Mouse (Mus musculus) lung, adult 2 months (tissue): Measurements from ENCODE around the gene Tmem126b. TPM values are rescaled to one million over a fixed set of nuclear protein-coding genes. Genes with fewer than 3 reads are reported as not detected.

Experiments used
- DNase-seq: peaks from one replicate; pipeline ENCODE4 v3.0.0; 2022
- H3K4me1 ChIP-seq: fragments of 200-500 bp; 2 replicates; pipeline ENCODE4 v1.6.1; 2011; ENCODE audit warnings: low read length; ENCODE audit not compliant: control insufficient read depth, insufficient read depth
- H3K4me3 ChIP-seq: fragments of 200-500 bp; replicated peaks from 2 replicates; pipeline ENCODE3; 2011; ENCODE audit warnings: low read depth, mild to moderate bottlenecking, control low read depth, low read length; ENCODE audit errors: extremely low read depth
- CTCF ChIP-seq: fragments of 200-500 bp; IDR thresholded peaks from 2 replicates; pipeline ENCODE4 v1.5.1; 2011; ENCODE audit warnings: mild to moderate bottlenecking, low read length, control low read depth; ENCODE audit not compliant: insufficient read depth
- POLR2A ChIP-seq: fragments of 200-500 bp; IDR thresholded peaks from 2 replicates; pipeline ENCODE4 v1.6.1; 2011; ENCODE audit warnings: low read depth, mild to moderate bottlenecking, control low read depth, low read length, borderline replicate concordance; ENCODE audit errors: extremely low read depth
- WGBS: fragments of 180-500 bp; shearing (Covaris S2); methylation state at CpG from one replicate; pipeline ENCODE4 v1.1.7; 2018; 5-methylcytosine and 5-hydroxymethylcytosine counted together
- polyA plus RNA-seq: library from polyadenylated mRNA; depleted of rRNA; stranded (reverse); fragments of >200 nt; gene quantifications from 2 replicates; pipeline ENCODE4 v1.2.3, GENCODE M21; 2012; rRNA removed

Gene Tmem126b
- polyA plus RNA-seq, 1 experiment = 6.1 TPM

- 61% methylated on average over 9 of the region's 9 CpGs for WGBS
- TF ChIP-seq CTCF = no peak
- DNase-seq = no peak
- H3K4me1 ChIP-seq = no peaks in the 10 kb centered on the region
- H3K4me3 ChIP-seq = no peak overlapping the region
Observed at GRCm38 (mm10) chr7:90427006-90427405, 48.8 kb downstream of the Tmem126b start.

- TF ChIP-seq CTCF (no peak), POLR2A (no peak)
- DNase-seq = peak; percentile 69
- Histone ChIP-seq H3K4me3 (peak within 1 kb of the TSS; percentile 63), H3K4me1 (no peaks in the 10 kb centered on the region)
- 19% methylated on average over 29 of the region's 29 CpGs for WGBS
Observed at GRCm38 (mm10) chr7:90426020-90427001, 49.5 kb downstream of the Tmem126b start, which contains the start of gene Ccdc89. TSS of gene Ccdc89 (plus strand) at chr7:90426577.

Other genes starting within 250 kb of the Tmem126b start
- 0.13 TPM in 1 of 2 replicates, not detected in the other for gene Ccdc83, start 210.2 kb downstream of the Tmem126b start, polyA plus RNA-seq
- gene Sytl2, start 173.7 kb downstream of the Tmem126b start, polyA plus RNA-seq = 7.6 and 14.0 TPM in 2 replicates
- 0.18 and 0.25 TPM in 2 replicates for gene Ccdc89, start 49.4 kb downstream of the Tmem126b start, polyA plus RNA-seq
- gene Crebzf, start 33.3 kb downstream of the Tmem126b start, polyA plus RNA-seq = 41.3 and 57.3 TPM in 2 replicates
- 6.8 and 13.8 TPM in 2 replicates for gene Tmem126a, start 18.8 kb downstream of the Tmem126b start, polyA plus RNA-seq
- 0.14 and 1.3 TPM in 2 replicates for gene Dlg2, start 671 bp upstream of the Tmem126b start, polyA plus RNA-seq